Mouse (Mus musculus): Measurements from ENCODE around the gene Atp5j2.

- TF ChIP-seq CTCF (IDR thresholded peaks at IDR 0.05; ENCODE audit: borderline replicate concordance, control insufficient read depth, extremely low read depth, insufficient read depth, low read length, poor library complexity) (peak; percentile 43; the same call in 1 of the 2 replicates), POLR2A (IDR thresholded peaks at IDR 0.05; ENCODE audit: control insufficient read depth, extremely low read depth, insufficient read depth, low read length, poor library complexity) (peak; percentile 91)
Observed at GRCm38 (mm10) chr5:145231367-145231871, 39.6 kb upstream of the Atp5j2 start, which contains the start of gene Zfp655.

Data from thymus, adult 2 months (tissue).